Mouse (Mus musculus): ENCODE measurements around the gene Rbfox2. TPM values are rescaled to one million over a fixed set of nuclear protein-coding genes. Genes with fewer than 3 reads are reported as not detected.

The Rbfox2 gene
- total RNA-seq, 2 experiments from 2014 or later = 48.2 to 78.6 TPM

- intact Hi-C loops (cut with DNase I) = loop anchor here (2.0 kb wide), 1 partner anchor 52 kb away; no protein-coding TSS in a partner anchor
- Histone ChIP-seq H3K4me3 (peak overlapping the region; percentile 53), H3K27ac (peak overlapping the region; percentile 95)
- DNase-seq = peak; percentile 63
- no peak for TF ChIP-seq CTCF (IDR thresholded peaks at IDR 0.05)
Observed at GRCm38 (mm10) chr15:77215178-77215800, 91.5 kb downstream of the Rbfox2 start.

GRCm38 (mm10) chr15:77214410-77215107, 92.2 kb downstream of the Rbfox2 start:
- peak; percentile 79 for DNase-seq
- intact Hi-C loops (cut with DNase I) = loop anchor here (2.0 to 5.0 kb wide), 2 partner anchors 52 to 192 kb away; no protein-coding TSS in a partner anchor
- peak overlapping the region; percentile 66 for H3K4me3 ChIP-seq
- H3K27ac ChIP-seq = peak overlapping the region; percentile 95
- TF ChIP-seq CTCF (IDR thresholded peaks at IDR 0.05) = no peak

GRCm38 (mm10) chr15:77213829-77214228, 93.0 kb downstream of the Rbfox2 start:
- DNase-seq = peak; percentile 66
- peak overlapping the region; percentile 95 for H3K27ac ChIP-seq
- no peak for TF ChIP-seq CTCF (IDR thresholded peaks at IDR 0.05)

GRCm38 (mm10) chr15:77212818-77213217, 94.0 kb downstream of the Rbfox2 start:
- Histone ChIP-seq H3K27ac (peak overlapping the region; percentile 95), H3K4me3 (peak overlapping the region; percentile 66)
- TF ChIP-seq CTCF (IDR thresholded peaks at IDR 0.05) = no peak
- DNase-seq = peak; percentile 54
- intact Hi-C loops (cut with DNase I) = loop anchor here (5.0 kb wide), 1 partner anchor 191 kb away; no protein-coding TSS in a partner anchor

More at GRCm38 (mm10) chr15:77213829-77214228, 93.0 kb downstream of the Rbfox2 start:
- intact Hi-C loops (cut with DNase I) = loop anchor here (2.0 to 5.0 kb wide), 2 partner anchors 51 to 192 kb away; no protein-coding TSS in a partner anchor
- H3K4me3 ChIP-seq = peak overlapping the region; percentile 66

GRCm38 (mm10) chr15:77212217-77212757, 94.5 kb downstream of the Rbfox2 start:
- peak overlapping the region; percentile 95 for H3K27ac ChIP-seq
- no peak for DNase-seq
- TF ChIP-seq CTCF (IDR thresholded peaks at IDR 0.05) = no peak
- intact Hi-C loops (cut with DNase I) = loop anchor here (5.0 kb wide), 1 partner anchor 190 kb away; no protein-coding TSS in a partner anchor
- peak overlapping the region; percentile 66 for H3K4me3 ChIP-seq

GRCm38 (mm10) chr15:77206996-77207395, 99.8 kb downstream of the Rbfox2 start:
- DNase-seq = no peak
- intact Hi-C loops (cut with DNase I) = loop anchor here (2.0 kb wide), 1 partner anchor 42 kb away; no protein-coding TSS in a partner anchor
- no peak for TF ChIP-seq CTCF (IDR thresholded peaks at IDR 0.05)
- H3K27ac ChIP-seq = no peak overlapping the region
- no peak overlapping the region for H3K4me3 ChIP-seq

GRCm38 (mm10) chr15:77204951-77205350, 101.9 kb downstream of the Rbfox2 start:
- DNase-seq = no peak
- Histone ChIP-seq H3K4me3 (no peak overlapping the region), H3K27ac (peak overlapping the region; percentile 78; the same call in 1 of the 2 replicates)
- intact Hi-C loops (cut with DNase I) = no loop called here
- no peak for TF ChIP-seq CTCF (IDR thresholded peaks at IDR 0.05)

- H3K4me3 ChIP-seq = peak overlapping the region; percentile 50
- TF ChIP-seq CTCF (IDR thresholded peaks at IDR 0.05) = no peak
- DNase-seq = peak; percentile 62
- intact Hi-C loops (cut with DNase I) = no loop called here
- H3K27ac ChIP-seq = peak overlapping the region; percentile 78
Observed at GRCm38 (mm10) chr15:77203255-77203981, 103.4 kb downstream of the Rbfox2 start.

GRCm38 (mm10) chr15:77202881-77203254, 103.9 kb downstream of the Rbfox2 start:
- Histone ChIP-seq H3K27ac (peak overlapping the region; percentile 78), H3K4me3 (peak overlapping the region; percentile 50)
- no peak for TF ChIP-seq CTCF (IDR thresholded peaks at IDR 0.05)
- DNase-seq = no peak
- intact Hi-C loops (cut with DNase I) = no loop called here

- peak overlapping the region; percentile 50 for H3K4me3 ChIP-seq
Observed at GRCm38 (mm10) chr15:77202223-77202622, 104.6 kb downstream of the Rbfox2 start.

GRCm38 (mm10) chr15:77196827-77197226, 110.0 kb downstream of the Rbfox2 start:
- intact Hi-C loops (cut with DNase I) = no loop called here
- no peak overlapping the region for H3K4me3 ChIP-seq
- TF ChIP-seq CTCF (IDR thresholded peaks at IDR 0.05) = no peak
- peak; percentile 85 for DNase-seq
- peak overlapping the region; percentile 60 for H3K27ac ChIP-seq

More at GRCm38 (mm10) chr15:77202223-77202622, 104.6 kb downstream of the Rbfox2 start:
- H3K27ac ChIP-seq = peak overlapping the region; percentile 78
- intact Hi-C loops (cut with DNase I) = no loop called here
- peak; percentile 68 for DNase-seq
- no peak for TF ChIP-seq CTCF (IDR thresholded peaks at IDR 0.05)

- TF ChIP-seq CTCF (IDR thresholded peaks at IDR 0.05) = no peak
- H3K27ac ChIP-seq = peak overlapping the region; percentile 39
- DNase-seq = no peak
- intact Hi-C loops (cut with DNase I) = no loop called here
- H3K4me3 ChIP-seq = no peak overlapping the region
Observed at GRCm38 (mm10) chr15:77196001-77196400, 110.8 kb downstream of the Rbfox2 start.

All from gastrocnemius, adult 2 months (tissue).